Mouse (Mus musculus) right cerebral cortex, postnatal 4 days (tissue): Measurements from ENCODE around the gene Arf3.

Experiments used
- DNase-seq: peaks from one replicate; pipeline ENCODE4 v3.0.0-alpha.2; 2022

Arf3 gene

GRCm38 (mm10) chr15:98714230-98714652 is 48.8 kb downstream of the Arf3 start:
- no peak for DNase-seq

DNA sequence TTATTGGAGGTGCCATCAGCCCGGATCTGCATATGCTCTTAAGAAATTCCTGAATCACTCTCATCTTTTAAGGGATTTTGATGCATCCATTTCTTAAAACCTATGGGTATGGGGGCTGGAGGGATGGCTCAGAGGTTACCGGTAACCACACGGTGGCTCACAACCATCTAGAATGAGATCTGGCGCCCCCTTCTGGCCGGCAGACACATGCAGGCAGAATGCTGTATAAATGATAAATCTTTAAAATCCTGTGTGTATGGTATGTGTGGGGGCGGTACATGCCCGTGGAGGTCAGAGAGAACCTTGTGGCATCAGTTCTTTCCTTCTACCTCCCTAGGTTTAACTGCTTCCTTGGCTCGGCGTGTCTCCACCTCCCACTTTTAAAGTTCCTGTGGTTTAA is 52.6 kb downstream of the Arf3 start:
- DNase-seq = peak; percentile 92

- peak; percentile 89 for DNase-seq
Observed at GRCm38 (mm10) chr15:98707766-98708372, 55.1 kb downstream of the Arf3 start, which contains the start of gene Ccdc65. TSS of gene Ccdc65 (plus strand) at chr15:98708207.

DNA sequence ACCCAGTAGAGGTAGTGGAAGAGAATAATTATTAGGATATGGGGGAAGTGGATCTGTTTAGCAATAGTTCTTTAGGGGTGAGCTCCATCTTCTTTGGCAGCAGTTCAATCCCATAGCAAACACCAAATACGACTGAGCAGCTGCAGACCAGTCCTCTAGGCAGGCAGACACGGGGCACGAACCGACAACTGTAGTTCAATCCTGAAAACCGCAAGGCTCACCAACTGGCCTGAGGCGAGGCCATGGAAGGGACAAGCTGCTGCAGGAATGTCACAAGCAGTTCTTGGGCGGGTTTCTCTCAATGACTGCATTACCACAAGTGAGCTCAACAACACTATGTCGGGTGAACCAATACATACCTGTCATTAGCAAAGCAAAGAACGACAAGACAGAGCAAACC is 58.7 kb downstream of the Arf3 start:
- DNase-seq = no peak

DNA sequence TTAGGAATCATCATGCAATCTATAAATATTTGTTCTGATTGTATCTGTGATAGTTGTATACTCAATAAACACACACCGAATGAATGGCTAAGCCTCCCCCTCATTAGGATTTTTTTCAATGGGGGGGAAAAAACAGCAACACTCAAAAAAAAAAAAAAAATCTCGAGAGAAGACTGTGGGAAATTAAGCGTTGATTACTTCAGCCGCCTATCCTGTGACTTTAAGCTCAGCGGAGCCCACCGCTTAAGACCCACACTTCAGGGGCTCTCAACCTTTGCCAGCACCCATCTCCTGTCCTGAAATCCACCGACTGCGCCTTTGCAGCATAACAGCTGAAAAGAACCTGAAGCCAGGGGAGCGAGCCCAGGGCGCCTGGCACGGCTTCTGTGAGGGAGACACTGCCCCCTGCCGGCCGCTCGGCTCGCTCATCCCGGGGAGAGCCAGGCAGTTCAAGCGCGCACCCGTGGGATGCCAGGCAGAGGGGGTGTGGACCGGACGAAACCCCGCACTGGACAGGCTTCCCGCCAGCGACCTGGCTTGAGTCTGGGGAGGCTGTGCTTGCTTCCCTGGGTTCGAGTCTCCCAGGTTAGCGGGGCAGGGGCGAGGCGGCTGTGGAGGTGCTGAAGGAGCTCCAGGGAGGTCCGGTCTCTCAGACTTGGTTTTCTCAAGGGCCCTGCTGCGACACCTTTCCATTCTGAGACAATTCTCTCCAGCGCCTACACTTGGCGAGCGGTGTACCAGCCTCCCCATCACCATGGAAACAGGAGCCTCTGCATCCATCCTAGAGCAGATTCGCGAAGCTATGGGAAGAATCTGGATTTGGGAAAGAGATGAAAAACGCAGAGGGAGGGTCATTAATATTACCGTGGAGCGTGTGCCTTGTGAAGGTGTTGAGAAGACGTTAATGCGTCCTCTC is 63.6 kb downstream of the Arf3 start:
- DNase-seq = peak; percentile 97

- no peak for DNase-seq
Observed at GRCm38 (mm10) chr15:98696216-98696615, 66.8 kb downstream of the Arf3 start.

GRCm38 (mm10) chr15:98695726-98696125 is 67.3 kb downstream of the Arf3 start:
- DNase-seq = no peak

DNA sequence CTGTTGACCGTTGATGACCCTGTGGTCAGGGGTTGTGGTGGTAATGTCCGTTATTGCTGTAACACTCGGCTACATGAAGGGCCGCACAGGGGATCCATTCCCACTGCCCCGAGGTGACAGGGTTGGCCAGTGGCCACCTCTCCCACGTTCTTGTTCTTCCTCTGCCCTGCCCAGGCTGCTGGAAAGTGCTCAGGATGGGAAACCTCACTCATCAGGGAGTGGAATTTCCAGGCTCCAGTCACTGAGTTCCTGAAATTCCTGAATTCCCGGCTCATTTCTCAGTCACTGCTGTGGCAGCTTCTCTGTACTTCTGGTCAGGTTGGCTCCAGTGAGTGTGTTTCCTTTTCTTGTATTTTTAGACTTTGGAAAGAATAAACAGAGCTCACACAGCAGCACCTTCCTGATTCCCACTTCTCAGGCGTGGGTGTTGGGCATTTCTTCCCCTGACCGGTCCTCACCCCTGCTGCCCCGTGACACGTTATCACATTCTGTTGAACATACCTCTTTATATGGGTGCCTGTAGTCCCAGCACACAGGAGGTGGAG is 70.8 kb downstream of the Arf3 start:
- no peak for DNase-seq

DNA sequence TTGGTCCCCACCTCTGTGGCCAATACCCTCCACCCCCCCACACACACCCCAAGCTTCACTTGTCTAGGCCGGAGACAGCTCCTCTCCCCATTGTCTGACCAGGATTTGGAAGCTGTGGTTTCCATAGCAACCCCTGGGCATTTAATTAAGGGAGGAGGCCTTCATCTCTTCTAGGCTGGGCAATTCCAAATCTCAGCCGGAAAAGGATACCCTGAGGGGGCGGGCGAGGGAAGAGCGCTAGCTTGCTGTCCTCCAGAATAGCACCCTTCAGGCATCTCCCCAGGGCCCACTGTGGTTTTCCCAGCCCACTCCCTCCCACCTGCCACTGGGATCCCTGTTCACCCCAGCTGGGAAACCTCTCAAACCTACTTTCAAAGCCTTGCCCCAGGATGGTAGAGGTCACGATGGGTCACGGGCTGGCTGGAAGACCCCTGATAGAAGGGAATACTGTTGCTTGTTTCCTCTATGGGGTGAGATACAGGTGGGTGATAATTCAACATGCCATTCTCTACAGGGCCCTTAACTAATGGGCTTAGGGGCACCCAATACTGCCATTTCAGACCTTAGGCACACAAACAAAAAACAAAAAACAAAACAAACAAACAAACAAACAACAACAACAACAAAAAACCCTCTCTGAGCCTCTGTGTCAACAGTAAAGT is 71.4 kb downstream of the Arf3 start:
- DNase-seq = peak; percentile 15

- DNase-seq = no peak
Observed at GRCm38 (mm10) chr15:98689682-98690081, 73.3 kb downstream of the Arf3 start.
